In the genomic region with DNA sequence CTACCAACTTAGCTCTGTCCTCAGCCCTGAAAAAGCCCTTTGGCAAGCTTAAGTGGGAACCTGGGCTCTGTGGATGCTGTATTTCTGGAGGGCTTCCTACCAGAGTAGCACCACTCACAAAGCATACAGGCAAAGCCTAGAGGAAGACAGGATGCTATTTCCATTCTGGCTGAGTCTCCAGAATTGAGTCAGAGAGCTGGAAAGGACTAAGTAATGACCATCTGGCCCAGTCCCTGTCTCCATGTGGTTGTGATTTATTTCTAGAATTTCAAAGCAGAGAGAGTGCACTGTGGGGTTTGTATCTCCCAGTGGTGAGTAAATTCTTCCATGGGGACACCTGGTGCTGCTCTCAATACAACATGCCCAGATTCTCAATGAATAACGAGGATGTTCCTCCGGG, we compare ENCODE assay signal across 9 mouse cellular contexts.
A peak's percentile ranks its signal among the peaks of the same experiment; 100 is the strongest.
DNase-seq lines count a peak whose midpoint lies in the region.
"Had no signal": no experiment of that assay in that cellular context is flagged by ENCODE, and none has a peak within 500 bp of the region (broad histone marks: within the 10 kb centered on the region; RNA-seq: fewer than 3 reads in every experiment).

No protein-coding gene starts in this region.

- no peaks in the 10 kb centered on the region for H3K27me3 ChIP-seq in heart, embryonic 10.5 days (ENCODE audit: insufficient read depth, poor library complexity, severe bottlenecking)

- H3K36me3 ChIP-seq in heart, embryonic 10.5 days, result no peaks in the 10 kb centered on the region

- H3K27ac ChIP-seq in heart, embryonic 10.5 days, result no peak overlapping the region

- H3K4me1 ChIP-seq in heart, embryonic 10.5 days, result peaks cover 11% of the 10 kb centered on the region; the same call in 1 of the 2 replicates

- H3K9me3 ChIP-seq in heart, embryonic 10.5 days, result no peaks in the 10 kb centered on the region

- H3K4me3 ChIP-seq in heart, embryonic 10.5 days, result no peak overlapping the region
- H3K4me3 ChIP-seq: erythroblast, embryonic 14.5 days had no signal

- 73% methylated on average over 2 of the region's 2 CpGs for WGBS in heart, embryonic 10.5 days

- DNase-seq in heart, adult 18-20 months, result peak; percentile 41 to 50
- DNase-seq in heart, embryonic 10.5 days (ENCODE audit: low spot score), result no peak
- peak; percentile 48 to 69 for DNase-seq in cerebellum, postnatal 36 days
- DNase-seq in layer of hippocampus, adult 18-20 months (ENCODE audit: low spot score in 2 of 2), result peak; percentile 81 to 93
- peak; percentile 59 to 65 for DNase-seq in right cerebral cortex, adult 2 months (ENCODE audit: low spot score in 2 of 2)
- DNase-seq in kidney, adult 8-10 months, result no peak
- no peak for DNase-seq in thymus, postnatal 36 days
- DNase-seq in adrenal gland, adult 2 months, result no peak

Comparison
In these comparisons a context has a peak if more than half of its experiments do, and no peak if none do; other contexts are left out.
1. DNase-seq: peak in heart, adult 18-20 months (2 of 2), cerebellum, postnatal 36 days (2 of 2), layer of hippocampus, adult 18-20 months (2 of 2) and right cerebral cortex, adult 2 months (2 of 2); none in heart, embryonic 10.5 days (single experiment), kidney, adult 8-10 months (0 of 2), thymus, postnatal 36 days (0 of 2) and adrenal gland, adult 2 months (single experiment).